Mouse (Mus musculus): ENCODE measurements around the gene Nckap5. TPM values are rescaled to one million over a fixed set of nuclear protein-coding genes. Genes with fewer than 3 reads are reported as not detected.

Gene Nckap5
- polyA plus RNA-seq, 1 experiment from 2014 or later, result 4.8 TPM

GRCm38 (mm10) chr1:126652085-126652484 lies 178.5 kb downstream of the Nckap5 start:
- Histone ChIP-seq H3K9ac (replicated peaks; ENCODE audit: low read depth, low read length) (no peak overlapping the region), H3K27me3 (ENCODE audit: control insufficient read depth, insufficient read depth, low read length) (no peaks in the 10 kb centered on the region), H3K4me1 (ENCODE audit: control insufficient read depth, insufficient read depth, low read length) (no peaks in the 10 kb centered on the region), H3K27ac (ENCODE audit: low read length) (no peak overlapping the region), H3K4me3 (ENCODE audit: low read depth, low read length) (no peak overlapping the region), H3K9me3 (ENCODE audit: control insufficient read depth, low read depth, low read length) (no peaks in the 10 kb centered on the region), H3K4me2 (replicated peaks; ENCODE audit: low read depth, low read length) (no peak overlapping the region), H3K36me3 (ENCODE audit: control insufficient read depth, insufficient read depth, low read length) (no peaks in the 10 kb centered on the region)
- WGBS, result 58% methylated on average over 2 of the region's 2 CpGs
- no peak for ATAC-seq (ENCODE audit: insufficient number of reproducible peaks, insufficient read depth, low FRiP score, low read depth)

- Histone ChIP-seq H3K27me3 (ENCODE audit: control insufficient read depth, insufficient read depth, low read length) (no peaks in the 10 kb centered on the region), H3K9me3 (ENCODE audit: control insufficient read depth, low read depth, low read length) (no peaks in the 10 kb centered on the region), H3K9ac (replicated peaks; ENCODE audit: low read depth, low read length) (no peak overlapping the region), H3K36me3 (ENCODE audit: control insufficient read depth, insufficient read depth, low read length) (no peaks in the 10 kb centered on the region), H3K4me1 (ENCODE audit: control insufficient read depth, insufficient read depth, low read length) (no peaks in the 10 kb centered on the region), H3K4me3 (ENCODE audit: low read depth, low read length) (no peak overlapping the region), H3K4me2 (replicated peaks; ENCODE audit: low read depth, low read length) (no peak overlapping the region), H3K27ac (ENCODE audit: low read length) (no peak overlapping the region)
- no peak for ATAC-seq (ENCODE audit: insufficient number of reproducible peaks, insufficient read depth, low FRiP score, low read depth)
- WGBS, result 41% methylated on average over 5 of the region's 5 CpGs
Measured at GRCm38 (mm10) chr1:126650806-126651205, 179.8 kb downstream of the Nckap5 start.

GRCm38 (mm10) chr1:126642751-126643150 lies 187.8 kb downstream of the Nckap5 start:
- no peaks in the 10 kb centered on the region for H3K4me1 ChIP-seq (ENCODE audit: control insufficient read depth, insufficient read depth, low read length)
- no peak overlapping the region for H3K4me2 ChIP-seq (replicated peaks; ENCODE audit: low read depth, low read length)
- H3K4me3 ChIP-seq (ENCODE audit: low read depth, low read length), result no peak overlapping the region
- no peaks in the 10 kb centered on the region for H3K36me3 ChIP-seq (ENCODE audit: control insufficient read depth, insufficient read depth, low read length)
- H3K27ac ChIP-seq (ENCODE audit: low read length), result no peak overlapping the region
- no peak for ATAC-seq (ENCODE audit: insufficient number of reproducible peaks, insufficient read depth, low FRiP score, low read depth)
- no peak overlapping the region for H3K9ac ChIP-seq (replicated peaks; ENCODE audit: low read depth, low read length)
- H3K27me3 ChIP-seq (ENCODE audit: control insufficient read depth, insufficient read depth, low read length), result no peaks in the 10 kb centered on the region
- H3K9me3 ChIP-seq (ENCODE audit: control insufficient read depth, low read depth, low read length), result no peaks in the 10 kb centered on the region
- WGBS, result 88% methylated on average over 5 of the region's 5 CpGs

GRCm38 (mm10) chr1:126639463-126639862 lies 191.1 kb downstream of the Nckap5 start:
- H3K36me3 ChIP-seq (ENCODE audit: control insufficient read depth, insufficient read depth, low read length), result no peaks in the 10 kb centered on the region
- H3K4me2 ChIP-seq (replicated peaks; ENCODE audit: low read depth, low read length), result no peak overlapping the region
- 82% methylated on average over 2 of the region's 2 CpGs for WGBS

GRCm38 (mm10) chr1:126637515-126637914 lies 193.1 kb downstream of the Nckap5 start:
- 63% methylated on average over 1 of the region's 1 CpGs for WGBS
- no peaks in the 10 kb centered on the region for H3K9me3 ChIP-seq (ENCODE audit: control insufficient read depth, low read depth, low read length)
- no peak for ATAC-seq (ENCODE audit: insufficient number of reproducible peaks, insufficient read depth, low FRiP score, low read depth)
- no peaks in the 10 kb centered on the region for H3K27me3 ChIP-seq (ENCODE audit: control insufficient read depth, insufficient read depth, low read length)
- H3K4me2 ChIP-seq (replicated peaks; ENCODE audit: low read depth, low read length), result no peak overlapping the region
- H3K36me3 ChIP-seq (ENCODE audit: control insufficient read depth, insufficient read depth, low read length), result no peaks in the 10 kb centered on the region
- no peak overlapping the region for H3K9ac ChIP-seq (replicated peaks; ENCODE audit: low read depth, low read length)
- H3K4me3 ChIP-seq (ENCODE audit: low read depth, low read length), result no peak overlapping the region
- H3K4me1 ChIP-seq (ENCODE audit: control insufficient read depth, insufficient read depth, low read length), result no peaks in the 10 kb centered on the region
- H3K27ac ChIP-seq (ENCODE audit: low read length), result no peak overlapping the region

More at GRCm38 (mm10) chr1:126639463-126639862, 191.1 kb downstream of the Nckap5 start:
- Histone ChIP-seq H3K27me3 (ENCODE audit: control insufficient read depth, insufficient read depth, low read length) (no peaks in the 10 kb centered on the region), H3K4me1 (ENCODE audit: control insufficient read depth, insufficient read depth, low read length) (no peaks in the 10 kb centered on the region), H3K9ac (replicated peaks; ENCODE audit: low read depth, low read length) (no peak overlapping the region), H3K9me3 (ENCODE audit: control insufficient read depth, low read depth, low read length) (no peaks in the 10 kb centered on the region), H3K4me3 (ENCODE audit: low read depth, low read length) (no peak overlapping the region), H3K27ac (ENCODE audit: low read length) (no peak overlapping the region)
- ATAC-seq (ENCODE audit: insufficient number of reproducible peaks, insufficient read depth, low FRiP score, low read depth), result no peak

- no peak for ATAC-seq (ENCODE audit: insufficient number of reproducible peaks, insufficient read depth, low FRiP score, low read depth)
- H3K4me1 ChIP-seq (ENCODE audit: control insufficient read depth, insufficient read depth, low read length), result no peaks in the 10 kb centered on the region
- no peak overlapping the region for H3K27ac ChIP-seq (ENCODE audit: low read length)
- no peak overlapping the region for H3K4me2 ChIP-seq (replicated peaks; ENCODE audit: low read depth, low read length)
- H3K36me3 ChIP-seq (ENCODE audit: control insufficient read depth, insufficient read depth, low read length), result no peaks in the 10 kb centered on the region
- no peak overlapping the region for H3K9ac ChIP-seq (replicated peaks; ENCODE audit: low read depth, low read length)
- no peak overlapping the region for H3K4me3 ChIP-seq (ENCODE audit: low read depth, low read length)
- no peaks in the 10 kb centered on the region for H3K9me3 ChIP-seq (ENCODE audit: control insufficient read depth, low read depth, low read length)
- no peaks in the 10 kb centered on the region for H3K27me3 ChIP-seq (ENCODE audit: control insufficient read depth, insufficient read depth, low read length)
- 78% methylated on average over 3 of the region's 3 CpGs for WGBS
Measured at GRCm38 (mm10) chr1:126626206-126626605, 204.4 kb downstream of the Nckap5 start.

GRCm38 (mm10) chr1:126622036-126622435 lies 208.6 kb downstream of the Nckap5 start:
- no peak for ATAC-seq (ENCODE audit: insufficient number of reproducible peaks, insufficient read depth, low FRiP score, low read depth)
- Histone ChIP-seq H3K4me1 (ENCODE audit: control insufficient read depth, insufficient read depth, low read length) (no peaks in the 10 kb centered on the region), H3K9ac (replicated peaks; ENCODE audit: low read depth, low read length) (no peak overlapping the region), H3K4me2 (replicated peaks; ENCODE audit: low read depth, low read length) (no peak overlapping the region), H3K27me3 (ENCODE audit: control insufficient read depth, insufficient read depth, low read length) (no peaks in the 10 kb centered on the region), H3K27ac (ENCODE audit: low read length) (no peak overlapping the region), H3K36me3 (ENCODE audit: control insufficient read depth, insufficient read depth, low read length) (no peaks in the 10 kb centered on the region), H3K4me3 (ENCODE audit: low read depth, low read length) (no peak overlapping the region), H3K9me3 (ENCODE audit: control insufficient read depth, low read depth, low read length) (no peaks in the 10 kb centered on the region)
- 54% methylated on average over 4 of the region's 4 CpGs for WGBS

GRCm38 (mm10) chr1:126617464-126618041 lies 213.0 kb downstream of the Nckap5 start:
- Histone ChIP-seq H3K4me2 (replicated peaks; ENCODE audit: low read depth, low read length) (no peak overlapping the region), H3K27ac (ENCODE audit: low read length) (no peak overlapping the region)
- no peak for ATAC-seq (ENCODE audit: insufficient number of reproducible peaks, insufficient read depth, low FRiP score, low read depth)

GRCm38 (mm10) chr1:126616964-126617363 lies 213.6 kb downstream of the Nckap5 start:
- no peak overlapping the region for H3K27ac ChIP-seq (ENCODE audit: low read length)
- no peaks in the 10 kb centered on the region for H3K4me1 ChIP-seq (ENCODE audit: control insufficient read depth, insufficient read depth, low read length)
- H3K27me3 ChIP-seq (ENCODE audit: control insufficient read depth, insufficient read depth, low read length), result no peaks in the 10 kb centered on the region
- no peak overlapping the region for H3K4me3 ChIP-seq (ENCODE audit: low read depth, low read length)
- no peak for ATAC-seq (ENCODE audit: insufficient number of reproducible peaks, insufficient read depth, low FRiP score, low read depth)
- 31% methylated on average over 5 of the region's 5 CpGs for WGBS
- no peak overlapping the region for H3K4me2 ChIP-seq (replicated peaks; ENCODE audit: low read depth, low read length)
- H3K9ac ChIP-seq (replicated peaks; ENCODE audit: low read depth, low read length), result no peak overlapping the region
- H3K9me3 ChIP-seq (ENCODE audit: control insufficient read depth, low read depth, low read length), result no peaks in the 10 kb centered on the region
- H3K36me3 ChIP-seq (ENCODE audit: control insufficient read depth, insufficient read depth, low read length), result no peaks in the 10 kb centered on the region

More at GRCm38 (mm10) chr1:126617464-126618041, 213.0 kb downstream of the Nckap5 start:
- Histone ChIP-seq H3K9me3 (ENCODE audit: control insufficient read depth, low read depth, low read length) (no peaks in the 10 kb centered on the region), H3K9ac (replicated peaks; ENCODE audit: low read depth, low read length) (no peak overlapping the region), H3K27me3 (ENCODE audit: control insufficient read depth, insufficient read depth, low read length) (no peaks in the 10 kb centered on the region), H3K36me3 (ENCODE audit: control insufficient read depth, insufficient read depth, low read length) (no peaks in the 10 kb centered on the region), H3K4me1 (ENCODE audit: control insufficient read depth, insufficient read depth, low read length) (no peaks in the 10 kb centered on the region), H3K4me3 (ENCODE audit: low read depth, low read length) (no peak overlapping the region)
- WGBS, result 43% methylated on average over 9 of the region's 9 CpGs
